Mouse (Mus musculus) C2C12 (cell line): ENCODE measurements around the gene Gm11541.
"Not testable (repeated sequence)": the region's sequence is repeated elsewhere in the genome, so short reads cannot be mapped to it uniquely, and the experiment has no call there.

Experiments used
- CEBPB ChIP-seq: IDR thresholded peaks from one replicate; pipeline ENCODE4 v1.6.1; 2011; ENCODE audit warnings: low read depth, mild to moderate bottlenecking, control low read depth, moderate library complexity
- CTCF ChIP-seq: IDR thresholded peaks from one replicate; pipeline ENCODE4 v1.5.1; 2011; ENCODE audit not compliant: control insufficient read depth, insufficient read depth, insufficient read length
- FOSL1 ChIP-seq: IDR thresholded peaks from one replicate; pipeline ENCODE4 v1.8.0; 2011; ENCODE audit warnings: mild to moderate bottlenecking, low read length; ENCODE audit not compliant: poor library complexity, insufficient read depth, severe bottlenecking
- MAX ChIP-seq: IDR thresholded peaks from one replicate; pipeline ENCODE4 v1.6.1; 2011; ENCODE audit warnings: mild to moderate bottlenecking, control low read depth
- MYOD1 ChIP-seq: IDR thresholded peaks from one replicate; pipeline ENCODE4 v1.6.1; 2011; ENCODE audit warnings: low read depth; ENCODE audit not compliant: control insufficient read depth, insufficient read length
- MYOG ChIP-seq: IDR thresholded peaks from one replicate; pipeline ENCODE4 v1.6.1; 2011; ENCODE audit not compliant: control insufficient read depth, insufficient read length; ENCODE audit errors: extremely low read depth
- USF1 ChIP-seq: IDR thresholded peaks from one replicate; pipeline ENCODE4 v1.6.1; 2011; ENCODE audit warnings: low read depth, mild to moderate bottlenecking, control low read depth, moderate library complexity

DNA sequence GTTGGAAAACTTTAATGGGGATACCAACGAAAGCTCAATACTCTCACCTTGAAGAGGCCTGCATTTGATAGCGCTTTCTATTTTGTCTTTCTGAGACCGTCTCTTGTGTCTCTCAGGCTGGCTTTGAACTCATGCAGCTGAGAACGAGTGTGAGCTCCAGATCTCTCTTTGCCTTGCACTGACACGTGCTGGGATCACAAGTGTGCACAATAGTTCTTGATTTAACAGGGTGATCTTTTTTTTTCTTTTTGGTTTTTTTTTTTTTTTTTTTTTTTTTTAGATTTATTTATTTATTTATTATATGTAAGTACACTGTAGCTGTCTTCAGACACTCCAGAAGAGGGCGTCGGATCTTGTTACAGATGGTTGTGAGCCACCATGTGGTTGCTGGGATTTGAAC, 53.1 kb downstream of the Gm11541 start:
- not testable (repeated sequence) for TF ChIP-seq CTCF, CEBPB, MYOG, FOSL1, MYOD1, MAX, USF1
